Mouse (Mus musculus) cortical plate, adult 2 months (tissue): Measurements from ENCODE around the gene Foxn3. TPM values are rescaled to one million over a fixed set of nuclear protein-coding genes. Genes with fewer than 3 reads are reported as not detected.
A peak's percentile ranks its signal among the peaks of the same experiment; 100 is the strongest.

Experiments used
- H3K27ac ChIP-seq: fragments of 200-500 bp; 2 replicates; pipeline ENCODE4 v1.5.1; 2012; ENCODE audit warnings: low read length, control low read depth, inconsistent platforms; ENCODE audit not compliant: insufficient read depth
- H3K4me1 ChIP-seq: fragments of 200-500 bp; 2 replicates; pipeline ENCODE4 v1.6.1; 2011; ENCODE audit warnings: low read length; ENCODE audit not compliant: control insufficient read depth, insufficient read depth
- H3K4me3 ChIP-seq: fragments of 200-500 bp; 2 replicates; pipeline ENCODE4 v1.5.1; 2011; ENCODE audit warnings: mild to moderate bottlenecking, low read length, control low read depth; ENCODE audit not compliant: insufficient read depth
- CTCF ChIP-seq: fragments of 200-500 bp; IDR thresholded peaks from 2 replicates; pipeline ENCODE4 v1.5.1; 2011; ENCODE audit warnings: mild to moderate bottlenecking, control low read depth, low read length; ENCODE audit not compliant: insufficient read depth; ENCODE audit errors: extremely low read depth
- POLR2A ChIP-seq: fragments of 200-500 bp; IDR thresholded peaks from 2 replicates; pipeline ENCODE4 v1.6.1; 2011; ENCODE audit warnings: mild to moderate bottlenecking, low read length, control low read depth; ENCODE audit not compliant: insufficient read depth; ENCODE audit errors: extremely low read depth
- polyA plus RNA-seq: library from polyadenylated mRNA; depleted of rRNA; stranded (reverse); fragments of >200 nt; gene quantifications from 2 replicates; pipeline ENCODE4 v1.2.3, GENCODE M21; 2012

Gene Foxn3
- polyA plus RNA-seq, 1 experiment, result 24.9 TPM

DNA sequence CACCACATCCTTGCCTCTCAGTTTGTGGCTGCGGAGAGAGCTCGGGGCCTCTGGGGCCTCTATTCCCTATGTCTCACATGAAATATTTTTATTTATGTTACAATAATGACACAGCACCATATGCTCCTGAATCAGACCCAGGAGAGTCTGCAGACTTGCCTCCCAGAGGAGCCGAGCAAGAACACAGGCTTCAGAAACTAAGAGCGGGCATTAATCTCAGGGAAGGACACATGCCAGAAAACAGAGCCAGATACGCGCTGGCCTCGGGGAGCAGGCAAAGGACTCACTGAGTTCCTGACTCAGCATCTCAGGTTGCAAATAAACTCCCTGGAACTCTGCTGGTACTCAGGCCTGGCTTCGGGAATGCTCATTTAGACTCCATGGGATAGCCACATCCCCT is 403.3 kb downstream of the Foxn3 start:
- TF ChIP-seq POLR2A (no peak), CTCF (no peak)
- H3K4me3 ChIP-seq, result no peak overlapping the region
- H3K27ac ChIP-seq, result no peak overlapping the region
- H3K4me1 ChIP-seq, result no peaks in the 10 kb centered on the region; the same call in 1 of the 2 replicates

DNA sequence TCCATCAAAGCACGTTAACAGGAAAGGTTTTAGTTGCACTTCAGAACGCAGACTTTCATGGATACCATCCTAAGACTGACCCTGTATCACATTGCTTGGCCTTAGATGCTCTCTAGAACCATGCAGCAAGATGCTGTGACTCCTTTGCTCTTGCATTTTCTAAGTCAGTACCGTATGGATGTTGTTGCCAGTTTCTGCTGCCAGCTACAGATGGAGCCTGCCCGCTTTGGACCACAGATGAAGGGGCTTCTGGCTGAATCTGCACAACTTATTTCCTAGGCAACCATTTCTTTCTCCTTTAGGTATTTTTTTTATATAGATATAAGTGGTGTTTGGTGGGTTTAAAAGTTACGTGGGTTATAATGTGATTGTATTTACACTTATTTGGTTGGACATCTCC is 407.5 kb downstream of the Foxn3 start:
- no peak overlapping the region for H3K4me3 ChIP-seq
- no peak overlapping the region for H3K27ac ChIP-seq
- no peak for TF ChIP-seq CTCF
- TF ChIP-seq POLR2A, result no peak
- no peaks in the 10 kb centered on the region for H3K4me1 ChIP-seq

DNA sequence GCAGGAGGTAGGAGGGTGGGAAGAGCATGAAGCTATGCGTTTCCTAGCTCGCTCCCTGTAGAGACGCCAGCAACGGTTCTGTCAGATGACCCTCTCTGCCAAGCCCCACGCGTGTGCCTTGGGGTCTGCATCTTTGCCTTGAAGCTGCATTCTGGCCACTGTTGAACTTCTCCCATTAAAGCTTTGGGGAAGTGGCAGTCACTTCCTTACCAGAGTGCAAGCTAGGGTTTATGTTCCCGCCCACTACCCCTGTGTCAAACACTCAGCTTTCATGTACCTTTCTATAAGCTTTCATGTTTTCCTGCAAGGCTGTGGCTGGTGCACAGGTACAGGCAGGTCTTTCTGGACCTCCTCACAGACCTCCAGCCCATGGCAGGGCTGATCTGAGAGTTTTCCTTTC is 409.2 kb downstream of the Foxn3 start:
- Histone ChIP-seq H3K4me3 (no peak overlapping the region), H3K27ac (no peak overlapping the region), H3K4me1 (no peaks in the 10 kb centered on the region)
- TF ChIP-seq POLR2A (no peak), CTCF (no peak)

DNA sequence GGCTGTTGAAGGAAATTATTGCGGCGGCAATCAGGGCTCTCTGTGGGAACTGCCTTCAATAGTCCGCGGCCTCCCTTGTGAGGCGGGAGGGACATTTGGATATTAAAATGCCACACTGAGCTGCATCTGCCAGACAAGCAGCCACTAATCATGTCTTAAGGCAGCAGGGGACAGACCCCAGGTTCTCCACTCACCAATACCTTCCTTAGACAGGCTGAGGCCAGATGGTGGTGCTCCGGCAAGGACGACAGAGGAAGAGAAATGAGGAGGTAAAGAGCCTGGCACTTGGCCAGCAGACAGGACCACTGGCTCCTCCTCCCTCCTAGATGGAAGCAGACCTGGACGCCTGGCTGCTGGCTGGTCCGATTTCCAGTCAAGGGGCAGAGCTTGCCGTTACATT is 409.7 kb downstream of the Foxn3 start:
- Histone ChIP-seq H3K27ac (no peak overlapping the region), H3K4me3 (no peak overlapping the region), H3K4me1 (no peaks in the 10 kb centered on the region)
- TF ChIP-seq POLR2A (no peak), CTCF (no peak)

DNA sequence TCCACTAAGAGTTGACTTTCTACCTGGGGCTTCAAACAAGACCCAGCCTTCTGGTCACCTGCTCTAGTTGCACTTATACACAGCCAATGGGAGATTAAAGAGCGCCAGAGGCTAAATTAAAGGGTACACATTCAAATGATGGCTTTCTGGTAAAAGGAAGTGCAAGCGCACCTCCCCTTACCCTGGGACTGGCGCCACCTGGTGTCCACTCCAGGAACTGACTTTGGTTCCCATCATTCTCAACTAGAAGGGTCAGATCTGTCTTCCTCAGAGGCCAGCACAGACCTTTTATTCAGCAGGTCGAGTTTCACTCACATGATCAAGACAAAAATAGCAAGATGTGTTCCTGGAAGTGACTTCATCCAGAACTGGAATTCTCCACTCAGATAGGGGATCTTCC is 413.3 kb downstream of the Foxn3 start:
- TF ChIP-seq CTCF, result peak; percentile 68
- no peak for TF ChIP-seq POLR2A
- H3K27ac ChIP-seq, result no peak overlapping the region
- H3K4me1 ChIP-seq, result no peaks in the 10 kb centered on the region
- no peak overlapping the region for H3K4me3 ChIP-seq

DNA sequence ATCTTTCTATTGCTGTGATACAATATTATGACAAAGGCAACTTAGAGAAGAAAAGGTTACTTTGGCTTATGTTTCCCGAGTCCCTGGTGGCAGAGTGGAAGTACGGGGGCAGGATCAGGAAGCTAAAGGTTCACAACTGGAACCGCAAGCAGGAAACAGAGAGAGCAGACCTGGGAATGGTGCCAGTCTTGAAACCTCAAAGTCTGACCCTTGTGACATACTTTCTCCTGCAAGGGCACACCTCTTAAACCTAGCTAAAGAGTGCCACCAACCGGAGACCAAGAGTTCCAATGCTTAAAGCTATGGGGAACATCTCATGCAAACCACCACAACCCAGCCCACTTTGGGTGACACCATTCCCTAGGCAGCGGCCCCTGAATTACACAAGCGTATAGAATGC is 414.2 kb downstream of the Foxn3 start:
- H3K27ac ChIP-seq, result no peak overlapping the region
- no peaks in the 10 kb centered on the region for H3K4me1 ChIP-seq
- no peak for TF ChIP-seq POLR2A
- no peak for TF ChIP-seq CTCF
- no peak overlapping the region for H3K4me3 ChIP-seq
